17 mouse cellular contexts compared by ENCODE assay signal in the genomic region with DNA sequence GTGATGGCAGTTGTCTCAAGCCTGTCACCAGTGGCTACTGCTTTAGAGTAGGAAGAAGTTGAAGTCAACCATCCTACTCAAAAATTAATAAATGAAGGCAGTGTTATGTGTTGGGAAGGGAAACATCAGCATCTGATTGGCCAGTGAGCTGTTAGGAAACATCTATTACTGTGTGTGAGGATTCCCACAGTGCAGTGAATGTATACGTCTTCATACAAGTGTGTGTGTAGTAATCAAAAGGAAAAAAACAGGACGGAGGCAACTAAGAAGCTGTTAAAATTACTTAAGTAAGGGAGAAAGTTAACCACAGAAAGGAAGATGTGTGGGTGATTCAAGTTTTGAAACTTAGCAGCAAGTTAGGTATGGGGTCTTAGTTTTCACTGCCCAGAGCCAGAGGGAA.
DNase-seq lines count a peak whose midpoint lies in the region; ATAC-seq lines count a peak whose summit lies in the region.
"Had no signal": no experiment of that assay in that cellular context is flagged by ENCODE, and none has a peak within 500 bp of the region (broad histone marks: within the 10 kb centered on the region; RNA-seq: fewer than 3 reads in every experiment).

No protein-coding gene starts in this region.

- DNase-seq in heart, adult 11 months = peak; percentile 51
- DNase-seq in heart, adult 18-20 months = no peak
- no peak for DNase-seq in layer of hippocampus, adult 11-12 months (ENCODE audit: low spot score)
- DNase-seq: adrenal gland, adult 2 months; adrenal gland, postnatal 10 days; adrenal gland, postnatal 25 days; cerebellum, adult 11 months; cerebellum, adult 18-20 months; cerebellum, adult 8-10 months; cerebellum, adult 9-11 months; cerebellum, postnatal 14 days; cerebellum, postnatal 36 days; embryo, embryonic 11 days had no signal

- ATAC-seq in granulocyte monocyte progenitor cell, adult 5-6 weeks (replicated peaks; ENCODE audit: poor library complexity, severe bottlenecking) = peak; percentile 72
- ATAC-seq in megakaryocyte progenitor cell, adult 5-6 weeks (replicated peaks; ENCODE audit: poor library complexity) = peak; percentile 37
- ATAC-seq: forebrain, embryonic 14.5 days; forebrain, embryonic 16.5 days had no signal
